Mouse (Mus musculus): ENCODE measurements around the gene Anapc7.

DNA sequence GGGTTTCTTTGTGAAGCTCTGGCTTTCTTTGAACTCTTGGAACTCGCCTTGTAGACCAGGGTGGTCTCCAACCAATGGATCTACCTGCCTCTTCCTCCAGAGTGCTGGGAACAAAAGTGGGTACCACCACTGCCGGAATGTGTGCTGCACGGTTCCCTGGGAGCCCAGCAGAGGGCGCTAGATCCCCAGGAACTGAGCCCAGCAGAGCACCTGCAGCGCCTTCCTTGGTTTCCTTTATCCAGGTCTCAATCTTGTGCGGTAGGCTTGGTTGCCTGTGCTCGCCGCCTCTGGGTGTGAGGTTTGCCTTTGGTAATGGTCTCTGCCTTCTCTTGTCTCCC, 20.2 kb upstream of the Anapc7 start:
- TF ChIP-seq CTCF (IDR thresholded peaks at IDR 0.05; ENCODE audit: borderline replicate concordance, insufficient read depth, low read depth, low read length) (peak; percentile 98), POLR2A (IDR thresholded peaks at IDR 0.05; ENCODE audit: borderline replicate concordance, insufficient read depth, low read length) (no peak)

Measured in cerebellum, adult 2 months (tissue).